Mouse (Mus musculus) kidney, adult 2 months (tissue): Measurements from ENCODE around the gene 4932414N04Rik. TPM values are rescaled to one million over a fixed set of nuclear protein-coding genes. Genes with fewer than 3 reads are reported as not detected.

Experiments
- DNase-seq: peaks from one replicate; pipeline ENCODE4 v3.0.0; 2021
- H3K27ac ChIP-seq: fragments of 200-500 bp; 2 replicates; pipeline ENCODE4 v1.5.1; 2012; ENCODE audit warnings: low read depth, low read length, control low read depth, inconsistent platforms; ENCODE audit not compliant: insufficient read depth
- H3K27me3 ChIP-seq: fragments of 200-500 bp; replicated peaks from 2 replicates; pipeline ENCODE4 v1.6.1; 2012; ENCODE audit warnings: mild to moderate bottlenecking, moderate library complexity, low read length, inconsistent platforms; ENCODE audit not compliant: control insufficient read depth, insufficient read depth
- H3K36me3 ChIP-seq: fragments of 200-500 bp; 2 replicates; pipeline ENCODE4 v1.6.1; 2012; ENCODE audit warnings: mild to moderate bottlenecking, moderate library complexity, low read length, inconsistent platforms; ENCODE audit not compliant: control insufficient read depth, insufficient read depth
- H3K4me1 ChIP-seq: fragments of 200-500 bp; 2 replicates; pipeline ENCODE4 v1.6.1; 2011; ENCODE audit warnings: low read length; ENCODE audit not compliant: control insufficient read depth, insufficient read depth
- H3K4me3 ChIP-seq: fragments of 200-500 bp; 2 replicates; pipeline ENCODE4 v1.5.1; 2011; ENCODE audit warnings: mild to moderate bottlenecking, low read depth, low read length, control low read depth; ENCODE audit not compliant: insufficient read depth
- CTCF ChIP-seq: fragments of 200-500 bp; conservative IDR thresholded peaks from 2 replicates; pipeline ENCODE4 v1.5.1; 2011; ENCODE audit warnings: low read depth, mild to moderate bottlenecking, control low read depth, low read length, moderate library complexity, mixed read lengths; ENCODE audit not compliant: insufficient read depth, insufficient read length
- POLR2A ChIP-seq: fragments of 200-500 bp; IDR thresholded peaks from one replicate; pipeline ENCODE4 v1.6.1; 2011; ENCODE audit warnings: low read depth, low read length, control low read depth
- WGBS: fragments of 180-500 bp; shearing (Covaris S2); methylation state at CpG from one replicate; pipeline ENCODE4 v1.1.7; 2018; 5-methylcytosine and 5-hydroxymethylcytosine counted together
- polyA plus RNA-seq: library from polyadenylated mRNA; depleted of rRNA; stranded (reverse); fragments of >200 nt; gene quantifications from 2 replicates; pipeline ENCODE4 v1.2.3, GENCODE M21; 2012; rRNA removed

4932414N04Rik gene
- polyA plus RNA-seq, 1 experiment, result not detected

DNA sequence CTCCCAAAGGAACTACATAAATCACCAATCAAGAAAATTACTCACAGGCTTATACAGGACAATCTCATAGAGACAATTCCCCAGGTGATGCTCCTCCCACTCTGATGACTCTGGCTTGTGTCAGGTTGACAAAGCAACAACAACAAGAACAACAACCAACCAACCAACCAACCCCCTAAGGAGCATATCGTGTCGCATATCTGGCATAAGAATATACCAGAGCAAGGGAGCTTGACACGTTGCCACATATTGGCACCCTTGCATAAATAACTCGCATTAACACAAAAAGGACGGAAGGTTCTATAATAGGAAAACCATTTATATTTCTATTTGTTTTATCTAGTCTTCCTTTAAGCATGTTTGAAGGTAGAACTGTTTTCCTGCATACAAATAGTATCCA, 137.9 kb downstream of the 4932414N04Rik start:
- Histone ChIP-seq H3K36me3 (no peaks in the 10 kb centered on the region), H3K4me3 (no peak overlapping the region), H3K27me3 (no peaks in the 10 kb centered on the region), H3K27ac (no peak overlapping the region), H3K4me1 (no peaks in the 10 kb centered on the region)
- TF ChIP-seq CTCF, result no peak
- no peak for TF ChIP-seq POLR2A
- no peak for DNase-seq
- 86% methylated on average over 5 of the region's 5 CpGs for WGBS

- Histone ChIP-seq H3K27ac (no peak overlapping the region), H3K4me1 (no peaks in the 10 kb centered on the region), H3K36me3 (no peaks in the 10 kb centered on the region), H3K27me3 (no peaks in the 10 kb centered on the region), H3K4me3 (no peak overlapping the region)
- WGBS, result 49% methylated on average over 9 of the region's 9 CpGs
- TF ChIP-seq POLR2A (no peak), CTCF (no peak)
- DNase-seq, result peak; percentile 33
Measured at GRCm38 (mm10) chr2:68794616-68795015, 138.3 kb downstream of the 4932414N04Rik start.

GRCm38 (mm10) chr2:68796011-68796775, 139.9 kb downstream of the 4932414N04Rik start:
- WGBS, result 68% methylated on average over 10 of the region's 10 CpGs
- no peak overlapping the region for H3K4me3 ChIP-seq
- TF ChIP-seq POLR2A, result no peak
- peaks cover 9% of the 10 kb centered on the region; the same call in 1 of the 2 replicates for H3K4me1 ChIP-seq
- H3K36me3 ChIP-seq, result no peaks in the 10 kb centered on the region
- DNase-seq, result no peak
- H3K27ac ChIP-seq, result no peak overlapping the region
- no peaks in the 10 kb centered on the region for H3K27me3 ChIP-seq

- TF ChIP-seq CTCF (no peak), POLR2A (no peak)
- 85% methylated on average over 4 of the region's 4 CpGs for WGBS
- no peaks in the 10 kb centered on the region for H3K36me3 ChIP-seq
- no peak overlapping the region for H3K27ac ChIP-seq
- DNase-seq, result no peak
- peaks cover 9% of the 10 kb centered on the region; the same call in 1 of the 2 replicates for H3K4me1 ChIP-seq
- no peak overlapping the region for H3K4me3 ChIP-seq
- H3K27me3 ChIP-seq, result no peaks in the 10 kb centered on the region
Measured at GRCm38 (mm10) chr2:68797106-68797505, 140.8 kb downstream of the 4932414N04Rik start.

Other genes with a start within 250 kb of the 4932414N04Rik start
- 13.9 and 14.6 TPM in 2 replicates for gene Stk39, start 184.2 kb upstream of the 4932414N04Rik start, polyA plus RNA-seq
- gene 4933409G03Rik, start 74.1 kb upstream of the 4932414N04Rik start, polyA plus RNA-seq, result not detected in 2 replicates
- gene Cers6, start 205.0 kb downstream of the 4932414N04Rik start, polyA plus RNA-seq, result 11.1 and 12.1 TPM in 2 replicates